Mouse (Mus musculus) embryo, embryonic 11 days (tissue): ENCODE results near the gene Mturn.

Source experiments
- DNase-seq: peaks from one replicate; pipeline ENCODE4 v3.0.0-alpha.2; 2015

Mturn gene

GRCm38 (mm10) chr6:54732721-54733120 is 51.3 kb downstream of the Mturn start:
- DNase-seq = no peak

DNA sequence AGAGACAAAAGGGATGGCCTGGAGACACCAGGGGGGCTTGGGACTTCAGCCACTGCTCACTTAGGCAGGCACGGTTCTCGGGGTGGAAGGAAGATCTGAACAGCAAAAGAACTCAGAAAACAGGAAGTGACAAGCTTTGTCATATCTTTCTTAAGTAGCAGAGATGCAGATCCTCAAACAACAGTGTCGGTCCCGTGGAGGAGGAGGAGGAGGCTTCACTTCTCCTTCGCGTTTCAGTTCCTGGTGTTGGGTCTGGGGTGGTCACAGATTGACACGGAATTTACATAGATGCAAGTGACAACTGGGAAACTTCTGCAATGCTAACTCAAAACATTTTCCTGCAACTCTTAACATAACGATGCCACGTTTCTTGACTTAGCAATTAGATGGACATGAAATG is 54.7 kb downstream of the Mturn start:
- no peak for DNase-seq

- no peak for DNase-seq
Measured at GRCm38 (mm10) chr6:54737255-54737654, 55.8 kb downstream of the Mturn start.

- DNase-seq = no peak
Measured at GRCm38 (mm10) chr6:54737684-54738083, 56.3 kb downstream of the Mturn start.

DNA sequence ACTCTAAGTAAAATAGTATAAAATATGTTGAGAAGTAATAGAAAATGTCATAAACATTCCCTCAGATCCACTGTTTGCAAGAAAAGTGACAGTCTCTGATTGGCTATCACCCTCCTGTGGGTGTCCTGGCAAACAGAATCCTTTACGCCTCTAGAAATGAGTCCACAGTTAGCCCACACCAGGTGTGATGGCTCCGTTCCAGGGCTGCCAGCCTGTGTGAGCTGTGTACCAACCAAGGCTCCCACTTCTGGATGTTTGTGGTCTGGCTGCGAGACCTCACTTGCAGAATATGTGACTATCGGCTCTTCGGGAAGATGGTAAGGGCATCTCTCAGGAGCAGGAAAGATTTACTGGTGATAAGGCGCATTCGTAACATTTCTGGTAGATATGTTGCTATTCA is 67.6 kb downstream of the Mturn start:
- DNase-seq = no peak

GRCm38 (mm10) chr6:54751621-54752020 is 70.2 kb downstream of the Mturn start:
- DNase-seq = no peak

- DNase-seq = no peak
Measured at GRCm38 (mm10) chr6:54752076-54752475, 70.7 kb downstream of the Mturn start.
